ENCODE assay signal across 9 mouse cellular contexts in genomic region chr11:54027131-54028043, GRCm38 (mm10). TPM values are rescaled to one million over a fixed set of nuclear protein-coding genes. Genes with fewer than 3 reads are reported as not detected.
DNase-seq lines count a peak whose midpoint lies in the region; ATAC-seq lines count a peak whose summit lies in the region.
"Had no signal": no experiment of that assay in that cellular context is flagged by ENCODE, and none has a peak within 500 bp of the region (broad histone marks: within the 10 kb centered on the region; RNA-seq: fewer than 3 reads in every experiment).

No protein-coding gene starts in this region.

- peak overlapping the region; percentile 52 for H3K4me3 ChIP-seq in intestine, embryonic 14.5 days (ENCODE audit: low read depth, low read length)
- peak overlapping the region; percentile 57 for H3K4me3 ChIP-seq in midbrain, embryonic 15.5 days

- DNase-seq in gastrocnemius, postnatal 25 days = peak; percentile 31
- DNase-seq in gastrocnemius, postnatal 4 days (ENCODE audit: low spot score in 2 of 2) = no peak
- DNase-seq in 416B (ENCODE audit: low read depth) = peak; percentile 45
- peak; percentile 71 to 77 for DNase-seq in cerebellum, postnatal 25 days
- DNase-seq in intestine, embryonic 14.5 days (ENCODE audit: low spot score) = no peak
- no peak for DNase-seq in ovary, postnatal 14 days (ENCODE audit: low spot score)
- DNase-seq in frontal cortex, postnatal 36 days (ENCODE audit: low spot score in 2 of 2) = no peak

- 14% methylated on average over 31 of the region's 31 CpGs for WGBS in intestine, embryonic 14.5 days
- 16% methylated on average over 31 of the region's 31 CpGs for WGBS in midbrain, embryonic 15.5 days

- no peak overlapping the region for H3K27ac ChIP-seq in intestine, embryonic 14.5 days (ENCODE audit: low read depth)
- peak overlapping the region; percentile 21 for H3K27ac ChIP-seq in midbrain, embryonic 15.5 days

- H3K4me1 ChIP-seq in intestine, embryonic 14.5 days (replicated peaks; ENCODE audit: control insufficient read depth, insufficient read depth, low read length) = peaks cover 4% of the 10 kb centered on the region
- H3K4me1 ChIP-seq in midbrain, embryonic 15.5 days = peaks cover 14% of the 10 kb centered on the region

- no peaks in the 10 kb centered on the region for H3K36me3 ChIP-seq in intestine, embryonic 14.5 days (ENCODE audit: control insufficient read depth, insufficient read depth, low read length)
- H3K36me3 ChIP-seq in midbrain, embryonic 15.5 days (replicated peaks) = no peaks in the 10 kb centered on the region

- H3K9me3 ChIP-seq in intestine, embryonic 14.5 days (ENCODE audit: control insufficient read depth, low read length) = no peaks in the 10 kb centered on the region
- no peaks in the 10 kb centered on the region for H3K9me3 ChIP-seq in midbrain, embryonic 15.5 days

- peak overlapping the region; percentile 96 for H3K4me2 ChIP-seq in intestine, embryonic 14.5 days (ENCODE audit: low read length)
- H3K4me2 ChIP-seq in midbrain, embryonic 15.5 days = peak overlapping the region; percentile 96

- H3K27me3 ChIP-seq in intestine, embryonic 14.5 days (replicated peaks; ENCODE audit: control insufficient read depth, insufficient read depth, low read length) = 0 out of 2 replicates have a peak, but pooled peaks cover 14% of the 10 kb centered on the region
- 0 out of 2 replicates have a peak, but pooled peaks cover 2% of the 10 kb centered on the region for H3K27me3 ChIP-seq in midbrain, embryonic 15.5 days (replicated peaks)

- H3K9ac ChIP-seq in intestine, embryonic 14.5 days (ENCODE audit: low read length) = peak overlapping the region; percentile 45
- peak overlapping the region; percentile 62 for H3K9ac ChIP-seq in midbrain, embryonic 15.5 days

- ATAC-seq in intestine, embryonic 14.5 days (replicated peaks; ENCODE audit: low FRiP score, low TSS enrichment, low read depth) = no peak
- peak; percentile 74 for ATAC-seq in midbrain, embryonic 15.5 days (replicated peaks)

RNA-seq across cellular contexts. Expression of gene Slc22a4, which starts 0.5 kb away (rescaled TPM):
- total RNA-seq in gastrocnemius, postnatal 25 days (2021) = 1 to 10 TPM; 1.6 to 6.9 TPM
- 1 to 10 TPM in 1 of 2 experiments, under 1 TPM in 1; 0.83 to 1.1 TPM for total RNA-seq in gastrocnemius, postnatal 4 days (2021)
- 0.18 and 0.51 TPM in 2 replicates for polyA plus RNA-seq in intestine, embryonic 14.5 days (2014; fragmentation: Nextera tagmentation; extraction: Ambion mirVana)
- polyA plus RNA-seq in midbrain, embryonic 15.5 days (2015; fragmentation: Nextera tagmentation; extraction: Ambion mirVana) = 3.3 and 4.0 TPM in 2 replicates
- total RNA-seq: CH12.LX had no signal

RNA-seq across cellular contexts. Expression of gene Pdlim4, which starts 41.4 kb away (rescaled TPM):
- total RNA-seq in gastrocnemius, postnatal 25 days (2021) = 1 to 10 TPM; 8.6 to 10.0 TPM
- 10 to 100 TPM; 65.2 to 67.1 TPM for total RNA-seq in gastrocnemius, postnatal 4 days (2021)
- 48.2 and 59.5 TPM in 2 replicates for polyA plus RNA-seq in intestine, embryonic 14.5 days (2014; fragmentation: Nextera tagmentation; extraction: Ambion mirVana)
- polyA plus RNA-seq in midbrain, embryonic 15.5 days (2015; fragmentation: Nextera tagmentation; extraction: Ambion mirVana) = 22.3 and 26.8 TPM in 2 replicates
- total RNA-seq: CH12.LX had no signal

RNA-seq across cellular contexts. Expression of gene Slc22a21, which starts 47.3 kb away (rescaled TPM):
- 1 to 10 TPM in 1 of 2 experiments, under 1 TPM in 1; 1.00 to 1.4 TPM for total RNA-seq in gastrocnemius, postnatal 25 days (2021)
- 1 to 10 TPM; 3.3 to 3.6 TPM for total RNA-seq in gastrocnemius, postnatal 4 days (2021)
- polyA plus RNA-seq in intestine, embryonic 14.5 days (2014; fragmentation: Nextera tagmentation; extraction: Ambion mirVana) = 9.9 and 10.0 TPM in 2 replicates
- polyA plus RNA-seq in midbrain, embryonic 15.5 days (2015; fragmentation: Nextera tagmentation; extraction: Ambion mirVana) = 2.1 and 3.0 TPM in 2 replicates
- total RNA-seq: CH12.LX had no signal

Comparison
In these comparisons a context has a peak if more than half of its experiments do, and no peak if none do; other contexts are left out.
1. DNase-seq: peak in gastrocnemius, postnatal 25 days (single experiment), 416B (single experiment) and cerebellum, postnatal 25 days (2 of 2); none in gastrocnemius, postnatal 4 days (0 of 2), intestine, embryonic 14.5 days (single experiment), ovary, postnatal 14 days (single experiment) and frontal cortex, postnatal 36 days (0 of 2).
2. RNA of gene Pdlim4, which starts 41.4 kb away (total RNA-seq): 65.2 to 67.1 TPM in gastrocnemius, postnatal 4 days; 8.6 to 10.0 TPM in gastrocnemius, postnatal 25 days; every median in the first group is over 4 times any median in the second.